Mouse (Mus musculus) ES-E14 (cell line): Measurements from ENCODE around the gene Col4a2.
"Not testable (repeated sequence)": the region's sequence is repeated elsewhere in the genome, so short reads cannot be mapped to it uniquely, and the experiment has no call there.

Experiments used
- CHD2 ChIP-seq: IDR thresholded peaks from 2 replicates; pipeline ENCODE4 v1.6.1; 2014; ENCODE audit warnings: mild to moderate bottlenecking, low read depth, low read length, inconsistent platforms
- HCFC1 ChIP-seq: IDR thresholded peaks from 2 replicates; pipeline ENCODE4 v1.6.1; 2012; ENCODE audit warnings: low read length, inconsistent platforms, borderline replicate concordance; ENCODE audit not compliant: insufficient read depth
- MAFK ChIP-seq: IDR thresholded peaks from 2 replicates; pipeline ENCODE4 v1.6.1; 2014; ENCODE audit warnings: mild to moderate bottlenecking, low read depth, low read length, inconsistent platforms; ENCODE audit not compliant: insufficient read depth

DNA sequence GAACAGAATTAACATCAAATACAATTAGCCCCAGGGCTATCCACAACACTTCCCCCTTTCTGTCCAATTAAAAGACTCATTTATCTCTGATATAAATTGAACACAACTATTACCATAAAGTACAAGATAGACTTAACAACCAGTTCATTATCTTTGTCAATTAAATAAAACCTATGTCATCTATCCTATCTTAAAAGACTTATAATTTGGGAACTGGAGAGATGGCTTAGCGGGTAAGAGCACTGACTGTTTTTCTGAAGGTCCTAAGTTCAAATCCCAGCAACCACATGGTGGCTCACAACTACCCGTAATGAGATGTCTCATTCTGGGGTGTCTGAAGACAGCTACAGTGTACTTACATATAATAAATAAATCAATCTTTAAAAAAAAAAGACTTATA lies 179.7 kb downstream of the Col4a2 start:
- not testable (repeated sequence) for TF ChIP-seq CHD2, HCFC1, MAFK
